Mouse (Mus musculus) testis, adult 2 months (tissue): ENCODE measurements around the gene Plxnb3.

ENCODE experiments used
- CTCF ChIP-seq: fragments of 200-500 bp; IDR thresholded peaks from 2 replicates; pipeline ENCODE4 v1.5.1; 2012; ENCODE audit warnings: low read depth, mild to moderate bottlenecking, inconsistent platforms, low read length, moderate library complexity; ENCODE audit not compliant: control insufficient read depth, insufficient read depth, insufficient replicate concordance
- POLR2A ChIP-seq: fragments of 200-500 bp; IDR thresholded peaks from 2 replicates; pipeline ENCODE4 v1.6.1; 2012; ENCODE audit warnings: low read depth, mild to moderate bottlenecking, inconsistent platforms, low read length, moderate library complexity; ENCODE audit not compliant: control insufficient read depth

- peak; percentile 30; the same call in 1 of the 2 replicates for TF ChIP-seq CTCF
- TF ChIP-seq POLR2A: no peak
These were observed 10.4 kb downstream of the Plxnb3 start for GRCm38 (mm10) chrX:73767267-73767666.
